Mouse (Mus musculus) forelimb bud, embryonic 11.5 days (tissue): ENCODE measurements around the gene Stx8.
A peak's percentile ranks its signal among the peaks of the same experiment; 100 is the strongest.

Source experiments
- DNase-seq: peaks from one replicate; pipeline ENCODE4 v3.0.0-alpha.2; 2012; ENCODE audit warnings: low read depth, low spot score

The Stx8 gene

GRCm38 (mm10) chr11:68035303-68035891 lies 69.4 kb downstream of the Stx8 start:
- DNase-seq, result no peak

GRCm38 (mm10) chr11:68036133-68036959 lies 70.4 kb downstream of the Stx8 start:
- peak; percentile 63 for DNase-seq

DNA sequence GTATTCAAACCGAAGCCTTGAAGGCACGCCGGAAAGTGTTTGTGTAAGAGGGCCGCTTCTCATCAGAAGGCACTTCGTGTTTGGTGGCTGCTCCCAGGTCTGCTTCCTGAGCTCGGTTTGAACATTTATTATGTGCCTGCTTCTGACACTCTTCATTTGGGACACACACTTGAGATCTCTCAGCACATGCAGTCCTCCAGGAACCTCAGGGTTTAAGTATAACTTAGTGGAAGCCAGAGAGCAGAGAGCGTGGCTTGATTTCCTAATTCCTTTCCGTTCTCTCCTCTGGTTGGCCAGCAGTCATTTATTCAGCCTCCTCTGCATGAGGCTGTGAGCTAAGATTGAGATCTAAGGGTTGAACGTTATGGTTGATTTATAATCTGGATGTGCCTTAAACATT lies 71.1 kb downstream of the Stx8 start:
- DNase-seq, result no peak

DNA sequence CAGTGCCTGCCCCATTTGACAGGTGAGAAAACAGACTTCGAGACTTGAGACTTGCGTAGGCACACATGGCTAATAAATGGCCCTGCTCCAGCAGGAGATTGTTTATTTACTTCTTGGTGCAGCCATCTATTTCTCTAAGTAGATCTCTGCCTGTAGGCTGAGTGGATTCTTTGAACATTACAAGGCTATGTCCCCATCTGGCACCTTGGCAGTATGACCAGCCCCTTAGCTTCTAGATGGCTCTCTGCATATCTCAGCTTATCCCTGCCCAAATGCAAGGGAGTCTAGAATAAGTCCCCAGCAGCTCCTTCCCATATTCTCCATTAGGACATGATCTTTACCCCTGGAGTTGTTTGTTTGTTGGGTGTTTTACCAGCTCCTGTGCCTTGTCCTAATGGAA lies 72.1 kb downstream of the Stx8 start:
- no peak for DNase-seq

DNA sequence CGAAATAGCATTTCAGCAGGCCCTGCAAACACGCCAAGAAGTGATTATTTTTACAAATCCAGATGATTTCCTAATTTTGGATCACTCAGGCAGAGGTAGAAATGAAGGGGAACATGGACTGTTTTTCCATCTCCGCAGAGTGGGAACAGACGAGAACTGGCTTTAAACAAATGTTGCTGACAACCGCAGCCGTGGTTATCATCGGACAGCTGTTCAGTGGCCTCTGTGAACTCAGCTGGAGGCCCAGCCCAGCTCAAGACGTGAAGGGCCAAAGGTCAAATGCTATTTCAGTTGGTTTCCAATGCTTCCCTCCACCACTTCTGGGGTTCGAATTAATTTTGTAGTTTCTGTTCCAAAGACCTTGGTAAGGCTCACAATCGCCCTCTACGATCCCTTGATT lies 78.2 kb downstream of the Stx8 start:
- peak; percentile 45 for DNase-seq

DNA sequence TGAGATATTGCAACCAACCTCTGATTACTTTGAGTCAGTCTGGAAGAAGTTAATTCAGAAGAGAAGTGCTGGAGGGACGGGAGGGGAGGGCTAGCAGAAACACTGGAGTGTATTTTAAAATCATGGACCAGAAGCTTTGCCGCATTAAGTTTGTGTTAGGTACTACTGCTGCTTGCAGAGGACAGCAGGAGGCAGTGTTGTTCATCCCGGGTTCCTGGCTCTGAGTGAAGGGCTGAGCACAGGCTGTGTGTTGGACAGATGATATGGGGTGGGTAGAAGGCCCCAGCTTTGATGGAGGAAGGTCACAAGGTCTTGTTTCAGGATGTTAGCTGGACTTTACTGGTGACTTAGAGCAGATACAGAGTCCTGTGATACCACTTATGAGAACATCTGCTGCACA lies 80.9 kb downstream of the Stx8 start:
- DNase-seq, result no peak

GRCm38 (mm10) chr11:68049261-68050165 lies 83.5 kb downstream of the Stx8 start:
- DNase-seq, result peak; percentile 47

DNA sequence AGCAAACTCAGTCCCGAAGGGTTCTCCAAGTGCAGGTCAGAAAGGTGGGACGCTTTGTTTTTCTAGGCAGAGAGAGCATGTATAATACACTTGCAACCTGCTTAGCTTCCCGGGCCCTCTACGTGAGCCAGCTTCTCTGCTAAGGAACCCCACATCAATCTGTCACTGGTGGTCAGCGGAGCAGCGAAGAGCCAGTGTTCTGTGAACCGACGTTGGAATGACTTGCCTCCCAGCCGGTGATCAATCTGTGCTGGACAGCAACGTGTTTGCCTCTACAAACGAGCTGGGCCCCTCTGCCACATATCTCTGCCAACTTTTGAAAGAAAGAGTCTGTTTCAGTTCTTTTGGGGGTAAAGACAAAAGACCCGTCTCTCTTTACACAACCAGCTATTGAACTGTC lies 84.7 kb downstream of the Stx8 start:
- no peak for DNase-seq

DNA sequence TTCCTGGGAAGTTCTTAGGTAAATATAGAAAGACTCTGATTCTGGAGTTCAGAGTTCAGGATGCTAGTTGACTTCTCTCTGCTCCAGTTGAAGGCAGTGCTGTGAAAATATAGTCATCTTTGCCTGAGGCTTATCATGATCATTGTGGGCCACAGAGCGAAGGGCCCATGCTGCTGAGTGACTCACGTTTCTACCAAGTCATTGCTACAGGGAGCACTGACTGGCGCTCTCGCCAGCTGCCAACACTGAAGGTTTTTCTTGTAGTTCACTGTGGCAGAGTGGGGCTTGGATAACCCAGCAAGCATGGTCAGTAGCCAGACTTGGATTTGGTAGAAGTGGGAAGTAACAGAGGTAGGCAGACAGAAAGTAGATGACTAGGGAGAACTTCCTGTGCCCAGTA lies 85.3 kb downstream of the Stx8 start:
- no peak for DNase-seq

DNA sequence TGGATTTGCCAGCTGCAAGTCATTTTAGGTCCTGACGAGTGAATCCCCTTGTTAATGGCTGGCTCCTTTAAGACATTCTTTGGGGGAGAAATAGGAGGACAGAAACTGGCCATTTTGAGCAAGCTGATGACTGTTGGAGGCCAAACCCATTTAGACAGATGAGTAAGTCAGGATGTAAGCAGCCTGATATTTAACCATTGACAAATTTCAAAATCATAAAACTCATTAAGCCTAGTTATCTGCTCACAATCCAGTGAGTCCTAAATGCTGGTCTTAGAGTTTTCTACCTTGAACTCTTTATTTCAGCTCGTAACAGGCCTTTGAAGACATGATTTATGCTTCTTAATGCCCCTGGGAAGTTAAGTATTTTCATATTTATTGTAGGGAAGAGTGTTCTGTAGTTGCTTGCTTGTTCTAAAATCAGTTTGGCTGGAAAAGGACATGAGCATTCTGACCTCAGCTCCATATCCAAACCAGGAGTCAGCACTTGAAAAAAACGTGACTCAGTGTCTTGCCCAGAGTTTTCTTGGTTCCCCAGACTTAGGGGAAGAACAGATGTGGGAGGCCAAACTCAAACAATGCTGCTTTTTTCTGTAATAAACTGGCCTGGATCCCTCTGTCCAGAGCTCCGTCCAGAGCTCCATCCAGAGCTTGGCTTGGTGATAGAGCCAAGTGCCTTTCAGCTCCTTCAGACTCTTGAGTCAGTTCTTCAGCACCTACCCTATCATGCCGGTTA lies 92.6 kb downstream of the Stx8 start:
- no peak for DNase-seq

- DNase-seq, result no peak
These were observed 94.7 kb downstream of the Stx8 start for GRCm38 (mm10) chr11:68060651-68061050.

GRCm38 (mm10) chr11:68062116-68062515 lies 96.1 kb downstream of the Stx8 start:
- DNase-seq, result no peak

GRCm38 (mm10) chr11:68067806-68068205 lies 101.8 kb downstream of the Stx8 start:
- DNase-seq, result no peak

DNA sequence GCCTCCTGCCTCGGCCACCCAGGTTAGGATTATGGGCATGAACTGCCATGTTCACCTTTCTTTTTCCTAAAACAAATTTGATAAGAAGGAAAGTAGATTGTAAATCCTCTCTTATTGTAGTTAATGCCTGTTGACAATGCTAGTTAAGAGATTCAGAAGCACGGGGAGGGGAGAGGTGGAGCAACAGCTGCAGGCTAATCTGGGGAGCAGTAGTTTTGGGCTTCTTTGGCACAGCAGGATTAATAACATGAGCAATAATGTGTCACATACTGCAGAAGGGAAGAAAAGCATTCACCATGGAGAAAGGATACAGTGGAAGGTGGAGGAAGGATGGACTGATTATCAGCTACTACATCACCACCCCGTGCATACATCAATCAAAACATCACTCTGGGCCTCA lies 104.1 kb downstream of the Stx8 start:
- DNase-seq, result no peak

GRCm38 (mm10) chr11:68071836-68072235 lies 105.8 kb downstream of the Stx8 start:
- DNase-seq, result no peak

DNA sequence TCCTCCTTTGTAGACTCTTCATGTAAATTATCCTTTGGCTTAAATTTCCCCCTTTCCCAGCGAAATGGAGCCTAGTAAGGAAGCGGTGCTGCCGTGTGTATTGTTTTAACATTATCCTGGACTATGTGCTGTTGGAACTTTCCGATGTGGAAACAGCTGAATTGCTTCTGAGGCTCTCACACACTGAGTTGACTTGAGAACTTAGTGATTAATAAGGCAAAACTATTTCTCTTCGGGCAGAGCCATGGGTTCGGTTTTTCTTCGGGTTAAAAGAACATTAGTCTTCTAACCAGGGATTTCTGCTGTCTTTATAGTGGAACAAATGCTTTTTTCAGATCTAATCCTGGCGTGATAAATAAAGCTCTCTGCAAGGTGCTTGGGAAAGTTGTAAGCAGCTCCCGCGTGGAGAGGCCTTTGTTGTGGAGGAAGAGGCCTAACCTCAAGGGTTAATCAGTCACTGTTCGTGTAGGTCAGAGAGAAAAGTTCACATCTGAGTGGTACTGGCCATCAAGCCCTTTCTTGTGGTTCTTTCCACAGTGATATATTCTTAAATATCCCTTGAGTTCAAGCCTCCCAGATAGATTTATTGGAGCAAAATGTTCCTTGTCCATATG lies 106.7 kb downstream of the Stx8 start:
- DNase-seq, result no peak

- DNase-seq, result no peak
These were observed 108.7 kb downstream of the Stx8 start for GRCm38 (mm10) chr11:68074686-68075085.

DNA sequence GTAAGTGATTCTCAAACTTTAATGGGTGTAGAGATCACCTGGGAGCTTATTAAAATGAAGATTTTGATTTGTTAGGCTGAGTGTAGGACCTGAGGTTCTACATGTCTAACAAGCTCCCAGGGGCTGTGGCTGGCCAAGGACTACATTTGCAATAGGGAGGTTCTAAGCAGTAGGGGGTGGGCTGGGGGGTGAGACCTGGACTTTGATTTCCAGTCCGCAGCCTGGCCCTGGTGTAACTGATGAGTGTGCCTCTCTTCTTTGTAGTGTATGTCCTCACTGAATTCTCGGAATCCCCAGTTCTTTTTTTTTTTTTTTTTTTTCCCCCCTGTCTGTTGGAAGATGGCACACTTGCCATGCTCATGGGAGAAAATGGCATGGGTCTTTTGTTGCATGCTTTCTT lies 109.3 kb downstream of the Stx8 start:
- no peak for DNase-seq

DNA sequence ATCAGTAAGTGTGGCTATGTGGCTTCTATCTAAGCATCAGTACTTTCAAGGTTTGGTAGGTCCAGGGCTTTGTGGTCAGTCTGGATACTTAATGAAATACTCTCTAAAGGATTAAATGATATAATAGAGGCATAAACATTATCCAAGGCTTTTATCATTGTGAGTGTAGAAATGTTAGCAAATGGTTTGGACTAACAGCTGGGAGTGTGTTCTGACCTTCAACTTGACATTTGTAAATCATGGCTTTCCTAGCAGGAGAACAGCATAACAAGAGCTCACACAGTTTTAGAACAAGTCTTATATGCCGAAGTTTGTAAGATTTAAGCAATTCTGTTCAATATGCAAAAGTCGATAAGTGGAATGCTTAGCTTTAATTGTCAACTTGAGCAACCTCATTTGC lies 113.8 kb downstream of the Stx8 start:
- no peak for DNase-seq

DNA sequence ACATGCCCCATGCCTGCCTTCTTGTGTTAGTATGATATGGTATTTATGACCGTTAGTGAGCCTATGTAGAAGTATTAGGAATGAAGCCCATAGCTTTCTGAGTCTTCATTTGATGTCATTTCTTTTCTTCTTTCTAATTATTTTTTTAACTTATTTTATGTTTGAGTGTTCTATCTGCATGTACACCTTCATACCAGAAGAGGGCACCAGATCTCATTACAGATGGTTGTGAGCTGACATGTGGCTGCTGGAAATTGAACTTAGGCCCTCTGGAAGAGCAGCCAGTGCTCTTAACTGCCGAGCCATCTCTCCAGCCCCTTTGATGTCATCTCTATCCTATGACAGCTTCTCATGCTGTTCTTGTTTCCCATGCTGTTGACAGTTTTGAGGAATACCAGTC lies 115.0 kb downstream of the Stx8 start:
- no peak for DNase-seq

- DNase-seq, result no peak
These were observed 116.8 kb downstream of the Stx8 start for GRCm38 (mm10) chr11:68082756-68083155.
